Mouse (Mus musculus) MEL (cell line): ENCODE results near the gene Fbxw2. TPM values are rescaled to one million over a fixed set of nuclear protein-coding genes. Genes with fewer than 3 reads are reported as not detected.

Experiments
- DNase-seq: peaks from one replicate; pipeline ENCODE4 v3.0.0; 2011; ENCODE audit warnings: low read depth, low spot score
- H3K27ac ChIP-seq: 2 replicates; pipeline ENCODE4 v1.5.1; 2012; ENCODE audit warnings: low read depth, mild to moderate bottlenecking, control low read depth, low read length, moderate library complexity; ENCODE audit not compliant: control insufficient read depth
- H3K27me3 ChIP-seq, 2 experiments: fragments of 150-350 bp in 1 of 2; sonication (generic) in 1 of 2; 2 replicates each; pipeline ENCODE4 v1.6.1; 2012; ENCODE audit warnings: low read length in 2 of 2, mild to moderate bottlenecking in 2 of 2, improper control_type of control experiment in 1 of 2, moderate library complexity in 1 of 2; ENCODE audit not compliant: insufficient read depth in 2 of 2, control insufficient read depth in 1 of 2
- H3K36me3 ChIP-seq, 2 experiments: 2 replicates each; pipeline ENCODE4 v1.6.1; 2012 to 2014; ENCODE audit warnings: low read length in 2 of 2, improper control_type of control experiment in 1 of 2, inconsistent platforms in 1 of 2, mild to moderate bottlenecking in 1 of 2; ENCODE audit not compliant: insufficient read depth in 2 of 2, control insufficient read depth in 1 of 2
- H3K4me1 ChIP-seq, 2 experiments: fragments of 150-350 bp in 1 of 2; sonication (generic) in 1 of 2; 2 replicates each; pipeline ENCODE4 v1.6.1; 2012; ENCODE audit warnings: low read length in 2 of 2, improper control_type of control experiment in 1 of 2, mild to moderate bottlenecking in 1 of 2; ENCODE audit not compliant: insufficient read depth in 2 of 2, control insufficient read depth in 1 of 2
- H3K4me3 ChIP-seq, 2 experiments: fragments of 150-350 bp in 1 of 2; sonication (generic) in 1 of 2; 2 replicates each; pipeline ENCODE4 v1.5.1; 2012; ENCODE audit warnings: low read depth in 2 of 2, low read length in 2 of 2, mild to moderate bottlenecking in 2 of 2, moderate library complexity in 2 of 2, control low read depth in 1 of 2, improper control_type of control experiment in 1 of 2; ENCODE audit not compliant: control insufficient read depth in 1 of 2, insufficient read depth in 1 of 2
- H3K79me2 ChIP-seq: 2 replicates; pipeline ENCODE4 v1.6.1; 2012; ENCODE audit warnings: mild to moderate bottlenecking, low read length, moderate library complexity; ENCODE audit not compliant: control insufficient read depth, poor library complexity, insufficient read depth
- H3K9ac ChIP-seq: 2 replicates; pipeline ENCODE4 v1.6.1; 2012; ENCODE audit warnings: low read depth, mild to moderate bottlenecking, control low read depth, low read length, moderate library complexity; ENCODE audit not compliant: control insufficient read depth, poor library complexity, severe bottlenecking
- H3K9me3 ChIP-seq: fragments of 150-350 bp; sonication (generic); replicated peaks from 2 replicates; pipeline ENCODE4 v1.6.1; 2012; ENCODE audit warnings: mild to moderate bottlenecking, low read length, improper control_type of control experiment, moderate library complexity; ENCODE audit not compliant: insufficient read depth
- BHLHE40 ChIP-seq: IDR thresholded peaks from 2 replicates; pipeline ENCODE4 v1.6.1; 2012; ENCODE audit warnings: low read depth, mild to moderate bottlenecking, inconsistent platforms, low read length, improper control_type of control experiment, borderline replicate concordance
- CHD1 ChIP-seq: IDR thresholded peaks from 2 replicates; pipeline ENCODE4 v1.6.1; 2012; ENCODE audit warnings: low read depth, mild to moderate bottlenecking, inconsistent platforms, low read length, improper control_type of control experiment
- CHD2 ChIP-seq: IDR thresholded peaks from 2 replicates; pipeline ENCODE4 v1.6.1; 2011; ENCODE audit warnings: low read length, improper control_type of control experiment
- CTCF ChIP-seq, 3 experiments: IDR thresholded peaks in 2 of 3; conservative IDR thresholded peaks in 1 of 3; 2 replicates each; pipeline ENCODE4 v1.5.1; 2011 to 2012; ENCODE audit warnings: low read length in 3 of 3, low read depth in 2 of 3, mild to moderate bottlenecking in 2 of 3, improper control_type of control experiment in 1 of 3, inconsistent platforms in 1 of 3, mixed read lengths in 1 of 3, moderate library complexity in 1 of 3; ENCODE audit not compliant: control insufficient read depth in 1 of 3, insufficient read depth in 1 of 3, poor library complexity in 1 of 3, severe bottlenecking in 1 of 3
- E2F4 ChIP-seq: IDR thresholded peaks from 2 replicates; pipeline ENCODE4 v1.6.1; 2011; ENCODE audit warnings: low read depth, low read length, improper control_type of control experiment, borderline replicate concordance
- ELF1 ChIP-seq: IDR thresholded peaks from 2 replicates; pipeline ENCODE4 v1.6.1; 2014; ENCODE audit warnings: low read depth, mild to moderate bottlenecking, inconsistent platforms, low read length, improper control_type of control experiment, moderate library complexity
- EP300 ChIP-seq, 2 experiments: IDR thresholded peaks; 2 replicates each; pipeline ENCODE4 v1.6.1; 2011; ENCODE audit warnings: improper control_type of control experiment in 2 of 2, low read length in 2 of 2, low read depth in 1 of 2, mild to moderate bottlenecking in 1 of 2
- ETS1 ChIP-seq: IDR thresholded peaks from 2 replicates; pipeline ENCODE4 v1.6.1; 2012; ENCODE audit warnings: low read depth, mild to moderate bottlenecking, inconsistent platforms, low read length, improper control_type of control experiment, moderate library complexity
- GABPA ChIP-seq: IDR thresholded peaks from 2 replicates; pipeline ENCODE4 v1.6.1; 2012; ENCODE audit warnings: low read depth, mild to moderate bottlenecking, inconsistent platforms, low read length, improper control_type of control experiment, moderate library complexity
- GATA1 ChIP-seq: IDR thresholded peaks from 2 replicates; pipeline ENCODE4 v1.6.1; 2011; ENCODE audit warnings: low read depth, low read length, improper control_type of control experiment
- HCFC1 ChIP-seq: IDR thresholded peaks from 2 replicates; pipeline ENCODE4 v1.6.1; 2012; ENCODE audit warnings: low read depth, mild to moderate bottlenecking, inconsistent platforms, low read length, improper control_type of control experiment, moderate library complexity
- JUND ChIP-seq: IDR thresholded peaks from 2 replicates; pipeline ENCODE4 v1.6.1; 2011; ENCODE audit warnings: low read depth, mild to moderate bottlenecking, improper control_type of control experiment, low read length
- MAFK ChIP-seq: IDR thresholded peaks from 2 replicates; pipeline ENCODE4 v1.6.1; 2011; ENCODE audit warnings: low read depth, mild to moderate bottlenecking, low read length, improper control_type of control experiment, borderline replicate concordance
- MEF2A ChIP-seq: IDR thresholded peaks from 2 replicates; pipeline ENCODE4 v1.6.1; 2014; ENCODE audit warnings: low read depth, mild to moderate bottlenecking, inconsistent platforms, low read length, improper control_type of control experiment; ENCODE audit not compliant: poor library complexity, insufficient replicate concordance, severe bottlenecking; ENCODE audit errors: extremely low read depth
- MXI1 ChIP-seq: IDR thresholded peaks from 2 replicates; pipeline ENCODE4 v1.6.1; 2011; ENCODE audit warnings: mild to moderate bottlenecking, low read depth, low read length, improper control_type of control experiment
- MYB ChIP-seq: IDR thresholded peaks from 2 replicates; pipeline ENCODE4 v1.6.1; 2011; ENCODE audit warnings: mild to moderate bottlenecking, low read depth, low read length, improper control_type of control experiment
- NELFE ChIP-seq: IDR thresholded peaks from 2 replicates; pipeline ENCODE4 v1.6.1; 2011; ENCODE audit warnings: low read depth, low read length, improper control_type of control experiment
- POLR2AphosphoS2 ChIP-seq: IDR thresholded peaks from 2 replicates; pipeline ENCODE4 v1.6.1; 2011; ENCODE audit warnings: low read length, improper control_type of control experiment
- POLR2AphosphoS5 ChIP-seq: IDR thresholded peaks from 2 replicates; pipeline ENCODE4 v1.6.1; 2012; ENCODE audit warnings: low read depth, borderline replicate concordance, mild to moderate bottlenecking, inconsistent platforms, low read length, moderate library complexity, mixed read lengths
- RCOR1 ChIP-seq: IDR thresholded peaks from 2 replicates; pipeline ENCODE4 v1.6.1; 2012; ENCODE audit warnings: low read depth, mild to moderate bottlenecking, inconsistent platforms, low read length, improper control_type of control experiment
- SIN3A ChIP-seq: IDR thresholded peaks from 2 replicates; pipeline ENCODE4 v1.6.1; 2012; ENCODE audit warnings: low read length, improper control_type of control experiment, inconsistent platforms
- SMC3 ChIP-seq: IDR thresholded peaks from 2 replicates; pipeline ENCODE4 v1.6.1; 2011; ENCODE audit warnings: low read depth, low read length, improper control_type of control experiment
- TCF12 ChIP-seq: IDR thresholded peaks from 2 replicates; pipeline ENCODE4 v1.6.1; 2014; ENCODE audit warnings: low read depth, mild to moderate bottlenecking, inconsistent platforms, low read length, improper control_type of control experiment, moderate library complexity
- UBTF ChIP-seq: IDR thresholded peaks from 2 replicates; pipeline ENCODE4 v1.6.1; 2012; ENCODE audit warnings: low read depth, mild to moderate bottlenecking, inconsistent platforms, low read length, improper control_type of control experiment, moderate library complexity, borderline replicate concordance; ENCODE audit not compliant: insufficient read depth
- USF1 ChIP-seq: IDR thresholded peaks from 2 replicates; pipeline ENCODE4 v1.6.1; 2014; ENCODE audit warnings: low read depth, mild to moderate bottlenecking, inconsistent platforms, low read length, improper control_type of control experiment, moderate library complexity
- USF2 ChIP-seq, 2 experiments: IDR thresholded peaks; 2 replicates each; pipeline ENCODE4 v1.6.1; 2011 to 2012; ENCODE audit warnings: improper control_type of control experiment in 2 of 2, low read length in 2 of 2, borderline replicate concordance in 1 of 2, inconsistent platforms in 1 of 2, low read depth in 1 of 2, mild to moderate bottlenecking in 1 of 2; ENCODE audit not compliant: insufficient read depth in 1 of 2
- ZC3H11A ChIP-seq: IDR thresholded peaks from 2 replicates; pipeline ENCODE4 v1.6.1; 2012; ENCODE audit warnings: low read depth, mild to moderate bottlenecking, inconsistent platforms, low read length, improper control_type of control experiment
- ZKSCAN1 ChIP-seq: IDR thresholded peaks from 2 replicates; pipeline ENCODE4 v1.6.1; 2012; ENCODE audit warnings: low read depth, mild to moderate bottlenecking, inconsistent platforms, low read length, improper control_type of control experiment, moderate library complexity
- ZMIZ1 ChIP-seq: IDR thresholded peaks from 2 replicates; pipeline ENCODE4 v1.6.1; 2012; ENCODE audit warnings: low read depth, mild to moderate bottlenecking, inconsistent platforms, low read length, improper control_type of control experiment, moderate library complexity
- ZNF384 ChIP-seq: IDR thresholded peaks from 2 replicates; pipeline ENCODE4 v1.6.1; 2012; ENCODE audit warnings: low read depth, mild to moderate bottlenecking, inconsistent platforms, low read length, improper control_type of control experiment
- polyA plus RNA-seq, 2 experiments: library from polyadenylated mRNA; stranded (reverse) in 1 of 2; unstranded in 1 of 2; fragments of >175 nt in 1 of 2; fragments of >200 nt in 1 of 2; gene quantifications; 2 replicates each; pipeline versions ENCODE4 v1.2.1 to v1.2.4; 2012; ENCODE audit warnings: low replicate concordance in 2 of 2, low read depth in 1 of 2; ENCODE audit not compliant: insufficient read length in 2 of 2, insufficient read depth in 1 of 2, missing spikeins in 1 of 2
- total RNA-seq: library from RNA; depleted of rRNA; stranded (reverse); fragments of 300-350 nt; gene quantifications from 2 replicates; pipeline ENCODE4 v1.2.3, GENCODE M21; 2012

Gene Fbxw2
- total and polyA plus RNA-seq, 3 experiments: 43.7 to 101 (median 49.7) TPM

GRCm38 (mm10) chr2:34784085-34784484 lies 42.0 kb downstream of the Fbxw2 start (continued):
- TF ChIP-seq POLR2AphosphoS2: no peak
- TF ChIP-seq RCOR1: no peak
- no peak for TF ChIP-seq CHD2
- no peak for TF ChIP-seq E2F4
- TF ChIP-seq CTCF (IDR thresholded peaks at IDR 0.05 in 2 of 3, conservative IDR thresholded peaks at IDR 0.05 in 1 of 3; ENCODE audit: control insufficient read depth in 1 of 3, insufficient read depth in 1 of 3, low read depth in 2 of 3, low read length in 3 of 3, poor library complexity in 1 of 3, severe bottlenecking in 1 of 3): peak; percentile 66 to 83 (median 71)
- no peak for TF ChIP-seq USF2 (IDR thresholded peaks at IDR 0.05; ENCODE audit: borderline replicate concordance in 1 of 2, insufficient read depth in 1 of 2, low read depth in 1 of 2, low read length in 2 of 2)
- TF ChIP-seq, all 39 proteins: peak for 11

DNA sequence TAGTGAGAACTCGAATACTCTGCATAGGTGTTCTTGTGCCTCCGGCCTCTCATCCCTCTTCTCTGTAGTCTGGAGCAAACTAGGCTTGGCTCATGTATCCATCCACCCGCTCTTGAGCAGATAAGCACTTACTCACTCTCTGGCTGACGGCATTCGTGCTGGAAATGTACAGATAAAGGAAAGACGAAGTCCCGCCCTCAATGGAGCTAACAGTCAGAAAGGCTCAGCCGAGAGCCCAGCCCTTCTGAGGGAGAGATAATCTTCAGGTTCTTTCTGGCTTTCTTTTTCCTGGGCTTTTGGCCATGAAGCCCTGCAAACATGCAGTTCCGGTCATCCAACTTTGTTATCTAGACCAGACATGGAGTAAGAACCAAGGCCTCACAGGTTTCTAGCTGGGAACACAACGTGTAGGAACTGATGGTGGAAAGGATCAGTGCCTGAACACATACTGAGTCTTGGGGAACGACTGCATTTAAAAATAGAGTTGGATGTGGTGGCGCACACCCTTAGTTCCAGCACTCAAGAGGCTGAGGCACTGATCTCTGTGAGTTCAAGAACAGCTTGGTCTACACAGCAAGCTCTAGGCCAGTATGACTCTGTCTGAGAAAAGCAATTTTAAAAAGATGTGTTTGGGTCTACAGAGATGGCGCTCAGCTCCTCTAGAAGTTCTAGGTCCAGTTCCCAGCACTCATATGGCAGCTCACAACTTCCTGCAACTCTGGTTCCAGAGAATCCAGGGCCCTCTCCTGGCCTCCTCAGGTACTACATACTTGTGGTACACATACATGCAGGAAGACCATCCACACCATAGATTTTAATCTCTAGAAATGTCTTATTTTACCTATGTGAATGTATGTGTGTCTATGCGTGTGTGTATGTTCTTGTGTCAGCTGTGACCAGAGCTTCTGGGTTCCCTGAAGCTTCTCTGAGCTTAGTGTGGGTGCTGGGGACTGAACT lies 42.8 kb downstream of the Fbxw2 start:
- Histone ChIP-seq H3K9me3 (no peaks in the 10 kb centered on the region), H3K27me3 (no peaks in the 10 kb centered on the region), H3K79me2 (no peaks in the 10 kb centered on the region), H3K9ac (peak overlapping the region; percentile 26), H3K4me3 (peak overlapping the region; percentile 11 to 36; a peak in 3 of 4 replicates), H3K27ac (peak overlapping the region; percentile 97), H3K36me3 (peaks cover 0 to 20% of the 10 kb centered on the region in 2 experiments; a peak in 3 of 4 replicates), H3K4me1 (peaks cover 4 to 14% of the 10 kb centered on the region in 2 experiments; a peak in 3 of 4 replicates)
- peak; percentile 97 for DNase-seq
- TF ChIP-seq JUND: peak; percentile 67; the same call in 1 of the 2 replicates
- TF ChIP-seq HCFC1: no peak
- peak; percentile 93 for TF ChIP-seq TCF12
- TF ChIP-seq ZNF384: no peak
- no peak for TF ChIP-seq MEF2A
- peak; percentile 90 to 95 for TF ChIP-seq EP300 (IDR thresholded peaks at IDR 0.05; ENCODE audit: low read depth in 1 of 2, low read length in 2 of 2)
- peak; percentile 22; the same call in 1 of the 2 replicates for TF ChIP-seq E2F4
- no peak for TF ChIP-seq ZC3H11A
- peak in 1 of 3 experiments; percentile 40; a peak in 3 of 6 replicates for TF ChIP-seq CTCF (IDR thresholded peaks at IDR 0.05 in 2 of 3, conservative IDR thresholded peaks at IDR 0.05 in 1 of 3; ENCODE audit: control insufficient read depth in 1 of 3, insufficient read depth in 1 of 3, low read depth in 2 of 3, low read length in 3 of 3, poor library complexity in 1 of 3, severe bottlenecking in 1 of 3)
- TF ChIP-seq GABPA: no peak
- TF ChIP-seq SIN3A: peak; percentile 85
- TF ChIP-seq ZMIZ1: no peak; the same call in 1 of the 2 replicates
- no peak for TF ChIP-seq POLR2AphosphoS2
- peak; percentile 45 for TF ChIP-seq MYB
- TF ChIP-seq USF1: no peak
- peak; percentile 52; the same call in 1 of the 2 replicates for TF ChIP-seq MXI1
- TF ChIP-seq ZKSCAN1: no peak
- TF ChIP-seq MAFK: no peak
- TF ChIP-seq UBTF: no peak
- peak; percentile 87 for TF ChIP-seq RCOR1
- no peak for TF ChIP-seq CHD1
- TF ChIP-seq NELFE: peak; percentile 36; the same call in 1 of the 2 replicates
- no peak for TF ChIP-seq POLR2AphosphoS5
- TF ChIP-seq ELF1: peak; percentile 41; the same call in 1 of the 2 replicates
- 0 out of 2 replicates have a peak, but pooled peaks have one; percentile 24 for TF ChIP-seq SMC3
- TF ChIP-seq GATA1: peak; percentile 97
- TF ChIP-seq BHLHE40: peak; percentile 55; the same call in 1 of the 2 replicates
- peak; percentile 92 for TF ChIP-seq ETS1
